Mouse (Mus musculus) megakaryocyte, embryonic 14.5 days (primary cell): ENCODE measurements around the gene Cdca3.

Source experiments
- FLI1 ChIP-seq: IDR thresholded peaks from 2 replicates; pipeline ENCODE4 v1.6.1; 2012; ENCODE audit warnings: low read length, inconsistent platforms, mixed read lengths
- GATA1 ChIP-seq: IDR thresholded peaks from 3 replicates; pipeline ENCODE4 v1.6.1; 2012; ENCODE audit warnings: mixed read lengths, low read length, inconsistent platforms, borderline replicate concordance

DNA sequence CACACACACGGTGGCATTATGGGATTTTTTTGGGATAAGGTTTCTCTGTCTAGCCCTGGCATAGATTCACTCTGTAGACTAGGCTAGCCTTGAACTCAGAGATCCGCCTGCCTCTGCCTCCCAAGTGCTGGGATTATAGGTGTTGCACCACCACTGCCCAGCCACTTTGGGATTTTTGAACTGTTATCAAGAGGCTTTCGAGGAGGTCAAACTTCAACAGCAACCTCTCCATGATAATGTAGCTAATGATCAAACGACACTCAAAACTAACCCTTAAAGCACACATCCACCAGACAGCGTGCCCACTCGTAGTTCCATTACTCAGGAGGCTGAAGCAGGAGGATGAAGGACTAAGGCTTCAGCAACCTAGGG, 21.4 kb upstream of the Cdca3 start:
- TF ChIP-seq GATA1 (no peak), FLI1 (no peak)
